Mouse (Mus musculus) erythroblast, embryonic 14.5 days (primary cell): ENCODE results near the gene Cbr1. TPM values are rescaled to one million over a fixed set of nuclear protein-coding genes. Genes with fewer than 3 reads are reported as not detected.
"Not testable (repeated sequence)": the region's sequence is repeated elsewhere in the genome, so short reads cannot be mapped to it uniquely, and the experiment has no call there.

Source experiments
- H3K27me3 ChIP-seq: 2 replicates; pipeline ENCODE4 v1.6.1; 2012; ENCODE audit warnings: inconsistent platforms; ENCODE audit not compliant: control insufficient read depth
- H3K36me3 ChIP-seq: 2 replicates; pipeline ENCODE4 v1.6.1; 2012; ENCODE audit warnings: mild to moderate bottlenecking, inconsistent platforms; ENCODE audit not compliant: control insufficient read depth
- H3K4me1 ChIP-seq: 2 replicates; pipeline ENCODE4 v1.6.1; 2012; ENCODE audit warnings: inconsistent platforms; ENCODE audit not compliant: control insufficient read depth
- H3K4me3 ChIP-seq: replicated peaks from 2 replicates; pipeline ENCODE3; 2012; ENCODE audit warnings: moderate library complexity, mild to moderate bottlenecking, inconsistent platforms
- H3K9me3 ChIP-seq: 2 replicates; pipeline ENCODE4 v1.6.1; 2012; ENCODE audit warnings: low read length, inconsistent platforms, mixed read lengths; ENCODE audit not compliant: control insufficient read depth
- GATA1 ChIP-seq: IDR thresholded peaks from 2 replicates; pipeline ENCODE4 v1.6.1; 2012; ENCODE audit warnings: low read length, inconsistent platforms, mixed read lengths
- TAL1 ChIP-seq: IDR thresholded peaks from 3 replicates; pipeline ENCODE4 v1.6.1; 2012; ENCODE audit warnings: low read length, inconsistent platforms, mixed read lengths
- polyA plus RNA-seq: library from polyadenylated mRNA; stranded (reverse); fragments of >175 nt; gene quantifications from 2 replicates; pipeline ENCODE4 v1.2.3, GENCODE M21; 2012

Cbr1 gene
- polyA plus RNA-seq, 1 experiment: 4.5 TPM

DNA sequence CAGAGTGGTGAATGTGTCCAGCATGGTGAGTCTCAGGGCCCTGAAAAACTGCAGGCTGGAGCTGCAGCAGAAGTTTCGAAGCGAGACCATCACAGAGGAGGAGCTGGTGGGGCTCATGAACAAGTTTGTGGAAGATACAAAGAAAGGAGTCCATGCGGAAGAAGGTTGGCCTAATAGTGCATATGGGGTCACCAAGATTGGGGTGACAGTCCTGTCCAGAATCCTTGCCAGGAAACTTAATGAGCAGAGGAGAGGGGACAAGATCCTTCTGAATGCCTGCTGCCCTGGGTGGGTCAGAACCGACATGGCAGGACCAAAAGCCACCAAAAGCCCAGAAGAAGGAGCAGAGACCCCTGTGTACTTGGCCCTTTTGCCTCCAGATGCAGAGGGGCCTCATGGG is 4.1 kb downstream of the Cbr1 start:
- Histone ChIP-seq H3K9me3 (no peaks in the 10 kb centered on the region), H3K27me3 (peaks cover 26% of the 10 kb centered on the region), H3K36me3 (peaks cover 4% of the 10 kb centered on the region), H3K4me3 (no peak overlapping the region), H3K4me1 (peaks cover 19% of the 10 kb centered on the region)
- TF ChIP-seq TAL1 (no peak), GATA1 (no peak)

DNA sequence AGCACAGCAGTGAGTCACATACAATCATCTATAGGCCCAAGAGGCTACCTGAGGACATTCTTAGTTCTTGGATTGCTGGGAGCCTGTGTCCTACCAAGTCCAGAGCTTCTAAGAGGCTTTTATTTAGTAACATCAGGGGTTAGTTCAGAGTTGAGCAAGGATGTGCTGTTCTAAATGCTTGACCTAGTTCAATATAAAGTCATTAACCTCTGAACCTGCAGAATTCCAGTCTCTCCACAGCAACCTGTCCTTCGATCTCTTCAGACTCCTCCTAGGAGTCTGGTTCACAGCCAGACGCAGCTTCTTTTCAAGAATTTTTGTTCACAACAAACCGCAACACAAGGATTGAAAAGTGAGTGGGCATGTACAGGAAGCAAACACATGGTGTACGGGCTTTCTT is 5.3 kb downstream of the Cbr1 start:
- H3K9me3 ChIP-seq: no peaks in the 10 kb centered on the region
- no peak overlapping the region for H3K4me3 ChIP-seq

DNA sequence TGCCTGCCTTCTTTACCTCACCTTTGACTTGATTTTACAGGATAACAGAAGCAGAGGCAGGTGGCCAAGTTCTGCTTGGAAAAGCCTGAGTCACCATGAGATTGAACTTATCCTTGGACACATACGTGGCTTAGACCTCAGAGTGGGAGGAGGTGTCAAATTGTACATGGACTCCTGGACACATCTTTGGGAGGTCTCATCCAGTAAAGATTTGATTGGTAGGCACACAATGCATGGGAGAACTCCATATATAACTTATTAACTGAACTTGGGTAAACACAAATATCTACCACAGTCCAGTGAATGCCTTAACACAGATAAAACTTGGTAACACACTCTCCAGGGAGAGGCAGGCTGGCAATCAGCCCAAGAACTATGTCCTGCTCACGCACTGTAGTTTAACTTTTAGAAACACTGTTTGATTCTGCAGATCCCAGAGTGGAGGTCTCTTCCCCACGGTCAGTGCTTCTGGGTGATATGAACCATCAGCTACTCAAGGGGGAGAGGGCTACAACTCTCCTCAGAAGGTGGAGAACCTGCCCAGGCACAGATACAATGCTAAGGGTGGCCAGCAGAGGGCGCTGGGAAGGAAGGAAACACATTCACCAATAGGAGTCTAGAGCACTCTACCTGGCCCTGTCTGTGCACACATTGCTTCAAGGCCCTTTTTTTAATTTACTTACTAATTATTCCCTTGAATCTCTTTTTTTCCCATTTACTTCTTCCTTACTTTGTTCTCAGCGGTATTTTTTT is 9.6 kb downstream of the Cbr1 start:
- H3K4me1 ChIP-seq: 0 out of 2 replicates have a peak, but pooled peaks cover 1% of the 10 kb centered on the region
- TF ChIP-seq GATA1: no peak
- TF ChIP-seq TAL1: no peak
- no peaks in the 10 kb centered on the region for H3K9me3 ChIP-seq
- peaks cover 4% of the 10 kb centered on the region for H3K36me3 ChIP-seq
- no peak overlapping the region for H3K4me3 ChIP-seq
- no peaks in the 10 kb centered on the region for H3K27me3 ChIP-seq

More for the DNA sequence above, 5.3 kb downstream of the Cbr1 start:
- H3K27me3 ChIP-seq: peaks cover 17% of the 10 kb centered on the region
- peaks cover 4% of the 10 kb centered on the region for H3K36me3 ChIP-seq
- TF ChIP-seq GATA1 (no peak), TAL1 (no peak)
- H3K4me1 ChIP-seq: peaks cover 15% of the 10 kb centered on the region

- not testable (repeated sequence) for H3K9me3 ChIP-seq, H3K36me3 ChIP-seq, H3K27me3 ChIP-seq, H3K4me1 ChIP-seq, H3K4me3 ChIP-seq
Measured at GRCm38 (mm10) chr16:93623759-93624158, 18.1 kb downstream of the Cbr1 start.

- no peaks in the 10 kb centered on the region for H3K36me3 ChIP-seq
- no peaks in the 10 kb centered on the region for H3K9me3 ChIP-seq
- TF ChIP-seq TAL1 (no peak), GATA1 (no peak)
- no peak overlapping the region for H3K4me3 ChIP-seq
- no peaks in the 10 kb centered on the region for H3K4me1 ChIP-seq
- no peaks in the 10 kb centered on the region for H3K27me3 ChIP-seq
Measured at GRCm38 (mm10) chr16:93624671-93625070, 19.0 kb downstream of the Cbr1 start.

DNA sequence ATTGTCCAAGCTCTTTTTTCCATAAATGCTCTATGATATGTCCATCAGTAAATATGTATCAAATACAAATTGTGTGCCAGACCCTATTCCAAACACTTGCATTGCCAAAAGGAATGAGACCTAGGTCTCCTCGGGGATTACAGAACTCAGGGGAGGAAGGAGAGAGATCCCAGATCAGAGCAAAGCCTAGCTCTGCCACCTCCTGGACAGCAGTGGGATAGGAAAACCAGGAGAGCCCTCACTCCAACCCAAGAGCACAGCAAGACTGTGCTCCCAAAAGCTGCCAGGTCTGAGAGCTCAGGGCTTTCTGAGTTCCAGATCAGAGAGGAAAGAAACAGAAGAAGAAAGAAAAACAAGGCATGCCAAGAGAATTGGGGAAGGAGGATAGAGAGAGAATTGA is 21.1 kb downstream of the Cbr1 start:
- no peaks in the 10 kb centered on the region for H3K27me3 ChIP-seq
- no peaks in the 10 kb centered on the region for H3K9me3 ChIP-seq
- no peak for TF ChIP-seq TAL1
- TF ChIP-seq GATA1: no peak
- H3K4me3 ChIP-seq: no peak overlapping the region
- H3K4me1 ChIP-seq: no peaks in the 10 kb centered on the region
- H3K36me3 ChIP-seq: no peaks in the 10 kb centered on the region

- Histone ChIP-seq H3K27me3 (no peaks in the 10 kb centered on the region), H3K9me3 (no peaks in the 10 kb centered on the region)
Measured at GRCm38 (mm10) chr16:93627761-93628400, 22.2 kb downstream of the Cbr1 start, which contains the start of gene Gm5678. TSS of gene Gm5678 (plus strand) at chr16:93628097.

GRCm38 (mm10) chr16:93644006-93644405 is 38.4 kb downstream of the Cbr1 start:
- no peaks in the 10 kb centered on the region for H3K9me3 ChIP-seq
- H3K36me3 ChIP-seq: no peaks in the 10 kb centered on the region
- H3K4me1 ChIP-seq: no peaks in the 10 kb centered on the region
- H3K27me3 ChIP-seq: no peaks in the 10 kb centered on the region
- TF ChIP-seq TAL1: no peak
- no peak overlapping the region for H3K4me3 ChIP-seq

More at GRCm38 (mm10) chr16:93627761-93628400, 22.2 kb downstream of the Cbr1 start, which contains the start of gene Gm5678:
- Histone ChIP-seq H3K36me3 (no peaks in the 10 kb centered on the region), H3K4me1 (no peaks in the 10 kb centered on the region), H3K4me3 (no peak within 1 kb of the TSS)
- no peak for TF ChIP-seq TAL1
- TF ChIP-seq GATA1: no peak

DNA sequence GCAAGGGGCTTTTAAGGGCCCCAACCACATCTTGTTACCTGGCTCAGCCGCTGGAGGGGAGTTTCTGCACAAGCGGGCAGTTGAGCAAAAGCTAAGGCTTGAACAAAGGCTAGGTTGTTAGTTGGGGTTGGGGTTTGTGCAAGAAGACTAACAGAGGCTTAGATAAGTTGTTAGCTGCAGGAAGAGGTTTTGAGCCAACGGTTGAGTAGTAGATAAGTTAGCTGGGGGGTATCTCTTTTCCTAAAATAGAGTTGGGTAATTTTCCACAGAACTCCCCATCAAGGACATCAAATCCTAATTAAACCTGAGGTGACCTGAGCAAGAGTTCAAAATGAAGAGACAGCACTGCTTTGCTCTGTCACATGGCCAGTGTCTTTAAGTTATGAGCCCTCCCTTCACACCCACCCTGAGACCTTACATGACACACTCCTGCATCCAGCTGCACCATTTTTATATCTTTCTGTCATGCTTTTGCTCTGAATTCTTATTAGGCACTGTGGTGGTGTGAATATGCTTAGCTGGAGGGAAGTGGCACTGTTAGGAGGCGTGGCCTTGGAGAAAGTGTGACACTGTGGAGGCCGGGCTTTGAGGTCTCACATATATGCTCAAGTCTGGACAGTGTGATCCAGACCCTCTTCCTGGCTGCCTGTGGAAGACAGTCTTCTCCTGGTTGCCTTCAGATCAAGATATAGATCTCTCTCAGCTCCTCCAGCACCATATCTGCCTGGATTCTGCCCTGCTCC is 43.0 kb downstream of the Cbr1 start:
- H3K27me3 ChIP-seq: no peaks in the 10 kb centered on the region
- no peaks in the 10 kb centered on the region for H3K4me1 ChIP-seq
- TF ChIP-seq GATA1: no peak
- TF ChIP-seq TAL1: no peak
- no peaks in the 10 kb centered on the region for H3K36me3 ChIP-seq
- H3K4me3 ChIP-seq: no peak overlapping the region
- no peaks in the 10 kb centered on the region for H3K9me3 ChIP-seq

Other genes with a start within 250 kb of the Cbr1 start
- gene Setd4, start 1.8 kb upstream of the Cbr1 start, polyA plus RNA-seq: 0.11 and 0.45 TPM in 2 replicates
- not detected in 2 replicates for gene Gm5678, start 22.2 kb downstream of the Cbr1 start, polyA plus RNA-seq
- gene Cbr3, start 77.4 kb downstream of the Cbr1 start, polyA plus RNA-seq: not detected in 2 replicates
- 2.8 and 3.1 TPM in 2 replicates for gene Dop1b, start 106.1 kb downstream of the Cbr1 start, polyA plus RNA-seq
- 0.24 and 1.2 TPM in 2 replicates for gene Morc3, start 226.3 kb downstream of the Cbr1 start, polyA plus RNA-seq